Mouse (Mus musculus) small intestine, adult 2 months (tissue): Measurements from ENCODE around the gene Cdh15. TPM values are rescaled to one million over a fixed set of nuclear protein-coding genes. Genes with fewer than 3 reads are reported as not detected.

Source experiments
- H3K27ac ChIP-seq: fragments of 200-500 bp; 2 replicates; pipeline ENCODE4 v1.5.1; 2012; ENCODE audit warnings: low read depth, low read length, control low read depth, inconsistent platforms; ENCODE audit not compliant: insufficient read depth
- H3K27me3 ChIP-seq: fragments of 200-500 bp; 2 replicates; pipeline ENCODE4 v1.6.1; 2012; ENCODE audit warnings: mild to moderate bottlenecking, moderate library complexity, low read length, inconsistent platforms; ENCODE audit not compliant: control insufficient read depth, insufficient read depth
- H3K36me3 ChIP-seq: fragments of 200-500 bp; 2 replicates; pipeline ENCODE4 v1.6.1; 2012; ENCODE audit warnings: mild to moderate bottlenecking, low read length, control low read depth, inconsistent platforms; ENCODE audit not compliant: control insufficient read depth, insufficient read depth
- H3K4me1 ChIP-seq: fragments of 200-500 bp; 2 replicates; pipeline ENCODE4 v1.6.1; 2012; ENCODE audit warnings: low read length, inconsistent platforms, mixed read lengths; ENCODE audit not compliant: control insufficient read depth, insufficient read depth, insufficient read length
- H3K4me3 ChIP-seq: fragments of 200-500 bp; 2 replicates; pipeline ENCODE4 v1.5.1; 2012; ENCODE audit warnings: low read depth, mild to moderate bottlenecking, control low read depth, inconsistent platforms, low read length, moderate library complexity
- CTCF ChIP-seq: fragments of 200-500 bp; IDR thresholded peaks from 2 replicates; pipeline ENCODE4 v1.5.1; 2012; ENCODE audit warnings: low read depth, mild to moderate bottlenecking, control low read depth, inconsistent platforms, low read length, moderate library complexity, mixed read lengths; ENCODE audit not compliant: insufficient replicate concordance, insufficient read length; ENCODE audit errors: extremely low read depth
- POLR2A ChIP-seq: fragments of 200-500 bp; IDR thresholded peaks from 2 replicates; pipeline ENCODE4 v1.6.1; 2012; ENCODE audit warnings: low read depth, mild to moderate bottlenecking, control low read depth, inconsistent platforms, low read length, moderate library complexity
- WGBS: fragments of 180-500 bp; shearing (Covaris S2); methylation state at CpG from one replicate; pipeline ENCODE4 v1.1.7; 2018; 5-methylcytosine and 5-hydroxymethylcytosine counted together
- polyA plus RNA-seq: library from polyadenylated mRNA; depleted of rRNA; stranded (reverse); fragments of >200 nt; gene quantifications from 2 replicates; pipeline ENCODE4 v1.2.3, GENCODE M21; 2012

Gene Cdh15
- polyA plus RNA-seq, 1 experiment: not detected

DNA sequence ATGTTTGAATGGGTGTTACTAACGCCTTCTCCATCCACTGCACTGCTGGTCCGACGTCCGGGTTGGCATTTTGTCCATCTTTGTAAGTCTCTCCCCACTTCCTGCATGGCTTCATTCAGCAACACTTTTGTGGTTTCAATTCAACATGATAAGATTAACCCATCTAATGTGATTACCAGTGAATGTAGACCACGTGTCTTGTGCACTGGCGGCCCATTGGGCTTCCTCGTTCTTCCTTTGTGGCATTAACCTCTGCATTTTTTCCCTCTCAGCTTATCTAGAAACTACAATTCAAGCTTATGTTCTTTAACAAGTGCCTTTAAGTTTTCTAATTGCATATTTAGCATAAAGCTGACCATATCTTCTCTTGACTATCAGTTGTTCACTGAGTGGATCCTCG is 22.4 kb upstream of the Cdh15 start:
- Histone ChIP-seq H3K36me3 (no peaks in the 10 kb centered on the region), H3K27me3 (no peaks in the 10 kb centered on the region), H3K4me3 (no peak overlapping the region), H3K27ac (no peak overlapping the region), H3K4me1 (no peaks in the 10 kb centered on the region)
- 70% methylated on average over 8 of the region's 8 CpGs for WGBS
- TF ChIP-seq CTCF (no peak), POLR2A (no peak)

- H3K27ac ChIP-seq: no peak overlapping the region
- H3K27me3 ChIP-seq: no peaks in the 10 kb centered on the region
- H3K4me3 ChIP-seq: no peak overlapping the region
- TF ChIP-seq POLR2A: no peak
- no peak for TF ChIP-seq CTCF
- WGBS: 63% methylated on average over 3 of the region's 3 CpGs
- no peaks in the 10 kb centered on the region for H3K4me1 ChIP-seq
- H3K36me3 ChIP-seq: no peaks in the 10 kb centered on the region
These were observed 18.4 kb upstream of the Cdh15 start for GRCm38 (mm10) chr8:122829396-122829795.

- Histone ChIP-seq H3K36me3 (no peaks in the 10 kb centered on the region), H3K27me3 (no peaks in the 10 kb centered on the region), H3K4me3 (no peak overlapping the region), H3K27ac (no peak overlapping the region), H3K4me1 (no peaks in the 10 kb centered on the region)
- 35% methylated on average over 8 of the region's 8 CpGs for WGBS
- TF ChIP-seq POLR2A: no peak
- peak; percentile 97 for TF ChIP-seq CTCF
These were observed 17.3 kb upstream of the Cdh15 start for GRCm38 (mm10) chr8:122830349-122831061.

DNA sequence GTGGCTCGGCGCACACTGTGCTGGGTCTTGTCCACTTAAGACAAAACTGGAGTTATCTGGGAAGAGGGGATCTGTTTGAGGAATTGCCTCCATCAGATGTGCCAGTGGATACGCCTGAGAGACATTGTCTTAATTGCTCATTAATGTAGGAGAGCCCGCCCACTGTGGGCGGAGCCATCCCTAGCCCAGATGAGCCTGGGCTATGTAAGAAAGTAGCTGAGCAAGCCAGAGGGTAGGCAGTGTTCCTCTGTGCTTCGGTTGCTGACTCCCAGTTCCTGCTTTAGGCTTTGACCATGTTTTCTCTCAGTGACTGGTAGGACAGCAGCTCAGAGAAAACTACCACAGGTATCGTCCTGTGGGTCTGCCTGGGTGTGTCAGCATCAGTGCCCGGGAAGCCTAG is 13.3 kb upstream of the Cdh15 start:
- Histone ChIP-seq H3K36me3 (no peaks in the 10 kb centered on the region), H3K4me3 (no peak overlapping the region), H3K27me3 (no peaks in the 10 kb centered on the region), H3K4me1 (no peaks in the 10 kb centered on the region), H3K27ac (no peak overlapping the region)
- WGBS: 79% methylated on average over 8 of the region's 8 CpGs
- no peak for TF ChIP-seq CTCF
- no peak for TF ChIP-seq POLR2A

DNA sequence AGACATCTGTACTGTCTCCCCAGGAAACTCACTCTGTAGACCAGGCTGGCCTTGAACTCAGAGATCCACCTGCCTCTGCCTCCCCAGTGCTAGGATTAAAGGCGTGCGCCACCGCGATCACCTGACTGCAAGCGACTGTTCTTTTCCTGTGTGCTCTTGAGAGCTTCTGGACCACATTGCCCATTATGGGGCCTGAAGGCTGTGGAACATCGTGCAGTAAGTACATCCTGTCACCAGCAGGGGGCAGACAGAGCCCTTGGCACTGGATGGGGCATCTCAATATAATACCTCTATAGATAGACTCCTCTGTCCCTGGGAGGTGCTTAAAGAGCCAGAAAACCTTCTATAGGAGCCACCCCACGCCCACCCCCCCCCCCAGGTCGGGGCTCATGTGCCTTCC is 12.8 kb upstream of the Cdh15 start:
- no peaks in the 10 kb centered on the region for H3K4me1 ChIP-seq
- WGBS: 27% methylated on average over 8 of the region's 8 CpGs
- no peaks in the 10 kb centered on the region for H3K36me3 ChIP-seq

DNA sequence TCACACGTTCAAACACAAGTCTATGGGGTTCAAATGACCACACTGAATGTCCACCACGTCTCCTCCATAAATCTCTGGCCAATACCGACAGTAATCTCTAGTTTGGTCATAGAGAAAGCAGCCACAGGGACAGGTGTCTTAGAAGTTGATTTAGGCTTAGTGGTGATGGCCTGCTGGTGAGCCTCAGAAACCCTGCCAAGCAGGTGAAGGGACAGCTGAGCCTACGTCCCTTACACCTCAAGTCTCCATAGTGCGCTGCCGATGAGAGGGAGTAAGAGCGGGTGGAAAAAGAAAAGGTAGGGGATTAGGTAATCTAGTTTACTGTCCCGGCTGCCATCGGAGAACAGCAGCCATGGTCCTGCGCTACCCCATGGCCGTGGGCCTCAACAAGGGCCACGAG is 11.6 kb upstream of the Cdh15 start:
- H3K4me3 ChIP-seq: no peak overlapping the region
- H3K27me3 ChIP-seq: no peaks in the 10 kb centered on the region
- WGBS: 79% methylated on average over 12 of the region's 12 CpGs
- no peak overlapping the region for H3K27ac ChIP-seq
- no peaks in the 10 kb centered on the region for H3K36me3 ChIP-seq
- TF ChIP-seq CTCF: no peak
- no peak for TF ChIP-seq POLR2A
- H3K4me1 ChIP-seq: no peaks in the 10 kb centered on the region

More for the DNA sequence above, 12.8 kb upstream of the Cdh15 start:
- Histone ChIP-seq H3K27ac (no peak overlapping the region), H3K4me3 (no peak overlapping the region), H3K27me3 (no peaks in the 10 kb centered on the region)
- TF ChIP-seq POLR2A (no peak), CTCF (peak; percentile 71; the same call in 1 of the 2 replicates)

DNA sequence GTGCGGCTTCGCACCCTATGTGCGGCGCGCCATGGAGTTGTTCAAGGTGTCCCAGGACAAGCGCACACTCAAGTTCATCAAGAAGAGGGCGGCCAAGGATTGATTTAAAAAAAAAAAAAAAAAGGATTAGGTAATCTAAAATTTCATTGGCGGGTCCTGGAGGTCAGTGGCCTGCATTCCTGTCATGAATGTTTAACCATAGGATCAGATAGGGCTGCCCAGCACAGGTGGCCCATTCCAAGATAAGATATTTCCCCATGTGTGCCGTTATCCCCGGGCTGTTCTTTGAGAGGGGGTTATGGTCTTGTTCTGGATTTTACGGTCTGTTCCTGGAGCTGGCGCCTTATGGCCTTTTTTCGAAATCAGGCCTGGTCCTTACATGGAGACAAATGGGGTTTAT is 11.1 kb upstream of the Cdh15 start:
- Histone ChIP-seq H3K4me3 (no peak overlapping the region), H3K36me3 (no peaks in the 10 kb centered on the region), H3K27me3 (no peaks in the 10 kb centered on the region), H3K4me1 (no peaks in the 10 kb centered on the region), H3K27ac (no peak overlapping the region)
- 66% methylated on average over 13 of the region's 13 CpGs for WGBS
- no peak for TF ChIP-seq POLR2A
- no peak for TF ChIP-seq CTCF
